Mouse (Mus musculus) CH12.LX (cell line): ENCODE measurements at regions not wholly inside any gene's neighbourhood (a gene's known extent, or its start where the extent isn't known, plus 50 kb on each side); places are given as distances from the start of the nearest gene placed in this dataset.
A peak's percentile ranks its signal among the peaks of the same experiment; 100 is the strongest.

Experiments
- DNase-seq: peaks from one replicate; pipeline ENCODE4 v3.0.0-alpha.2; 2013; ENCODE audit errors: extremely low read depth
- H3K27ac ChIP-seq: 2 replicates; pipeline ENCODE4 v1.5.1; 2012; ENCODE audit warnings: low read depth, mild to moderate bottlenecking, control low read depth, moderate library complexity; ENCODE audit not compliant: insufficient read depth
- H3K27me3 ChIP-seq: replicated peaks from 2 replicates; pipeline ENCODE3; 2012; ENCODE audit warnings: inconsistent platforms
- H3K36me3 ChIP-seq, 2 experiments: replicated peaks in 1 of 2; 2 replicates each; pipeline versions ENCODE3 to v1.6.1; 2012; ENCODE audit warnings: inconsistent platforms in 1 of 2, low read length in 1 of 2, mild to moderate bottlenecking in 1 of 2, mixed read lengths in 1 of 2, moderate library complexity in 1 of 2; ENCODE audit not compliant: control insufficient read depth in 1 of 2, insufficient read depth in 1 of 2
- H3K4me1 ChIP-seq, 2 experiments: 2 replicates each; pipeline ENCODE4 v1.6.1; 2012; ENCODE audit warnings: inconsistent platforms in 1 of 2, moderate library complexity in 1 of 2; ENCODE audit not compliant: insufficient read depth in 2 of 2, control insufficient read depth in 1 of 2
- H3K4me2 ChIP-seq: 2 replicates; pipeline ENCODE4 v1.6.1; 2012; ENCODE audit warnings: low read depth, mild to moderate bottlenecking, control low read depth; ENCODE audit not compliant: poor library complexity, insufficient read depth, severe bottlenecking
- H3K4me3 ChIP-seq, 3 experiments: fragments of 150-350 bp in 1 of 3; sonication (generic) in 1 of 3; replicated peaks in 1 of 3; 2 replicates each; pipeline versions ENCODE3 to v1.5.1; 2011 to 2012; ENCODE audit warnings: low read depth in 2 of 3, low read length in 2 of 3, mild to moderate bottlenecking in 2 of 3, moderate library complexity in 2 of 3, control low read depth in 1 of 3, improper control_type of control experiment in 1 of 3, inconsistent platforms in 1 of 3, mixed read lengths in 1 of 3; ENCODE audit not compliant: poor library complexity in 1 of 3
- H3K79me2 ChIP-seq: replicated peaks from 2 replicates; pipeline ENCODE4 v1.6.1; 2012; ENCODE audit warnings: mild to moderate bottlenecking, moderate library complexity; ENCODE audit not compliant: control insufficient read depth, poor library complexity, insufficient read depth, severe bottlenecking; ENCODE audit errors: extremely low read depth
- H3K9ac ChIP-seq: 2 replicates; pipeline ENCODE4 v1.6.1; 2012; ENCODE audit warnings: low read depth, mild to moderate bottlenecking, control low read depth, moderate library complexity; ENCODE audit not compliant: insufficient read depth
- H3K9me3 ChIP-seq: replicated peaks from 2 replicates; pipeline ENCODE3; 2012; ENCODE audit warnings: low read length, inconsistent platforms, mixed read lengths
- CHD1 ChIP-seq: IDR thresholded peaks from 2 replicates; pipeline ENCODE4 v1.6.1; 2012; ENCODE audit warnings: low read depth, low read length, improper control_type of control experiment, inconsistent platforms
- CHD2 ChIP-seq: IDR thresholded peaks from 2 replicates; pipeline ENCODE4 v1.6.1; 2011; ENCODE audit warnings: low read length, improper control_type of control experiment
- CTCF ChIP-seq, 2 experiments: IDR thresholded peaks in 1 of 2; conservative IDR thresholded peaks in 1 of 2; 2 replicates each; pipeline ENCODE4 v1.5.1; 2011 to 2012; ENCODE audit warnings: low read depth in 2 of 2, low read length in 2 of 2, improper control_type of control experiment in 1 of 2, inconsistent platforms in 1 of 2, mild to moderate bottlenecking in 1 of 2, moderate library complexity in 1 of 2
- ELF1 ChIP-seq: IDR thresholded peaks from 2 replicates; pipeline ENCODE4 v1.6.1; 2014; ENCODE audit warnings: low read depth, mild to moderate bottlenecking, inconsistent platforms, low read length, improper control_type of control experiment
- EP300 ChIP-seq: IDR thresholded peaks from 2 replicates; pipeline ENCODE4 v1.6.1; 2011; ENCODE audit warnings: low read length, improper control_type of control experiment
- ETS1 ChIP-seq: conservative IDR thresholded peaks from 2 replicates; pipeline ENCODE4 v1.6.1; 2012; ENCODE audit warnings: low read depth, mild to moderate bottlenecking, inconsistent platforms, low read length, improper control_type of control experiment, moderate library complexity
- GABPA ChIP-seq: IDR thresholded peaks from 2 replicates; pipeline ENCODE4 v1.6.1; 2012; ENCODE audit warnings: low read depth, low read length, improper control_type of control experiment, inconsistent platforms; ENCODE audit not compliant: insufficient replicate concordance
- HCFC1 ChIP-seq: IDR thresholded peaks from 2 replicates; pipeline ENCODE4 v1.6.1; 2012; ENCODE audit warnings: low read depth, mild to moderate bottlenecking, inconsistent platforms, low read length, improper control_type of control experiment
- JUND ChIP-seq: conservative IDR thresholded peaks from 2 replicates; pipeline ENCODE4 v1.6.1; 2011; ENCODE audit warnings: low read depth, low read length, improper control_type of control experiment
- KAT2A ChIP-seq: IDR thresholded peaks from 2 replicates; pipeline ENCODE4 v1.6.1; 2012; ENCODE audit warnings: low read length, improper control_type of control experiment, inconsistent platforms; ENCODE audit not compliant: insufficient replicate concordance
- MAX ChIP-seq: IDR thresholded peaks from 2 replicates; pipeline ENCODE4 v1.6.1; 2011; ENCODE audit warnings: low read length, improper control_type of control experiment
- MAZ ChIP-seq: IDR thresholded peaks from 2 replicates; pipeline ENCODE4 v1.6.1; 2012; ENCODE audit warnings: low read depth, mild to moderate bottlenecking, inconsistent platforms, low read length, improper control_type of control experiment, moderate library complexity
- POLR2A ChIP-seq: IDR thresholded peaks from 2 replicates; pipeline ENCODE4 v1.6.1; 2011; ENCODE audit warnings: low read depth, mild to moderate bottlenecking, improper control_type of control experiment, low read length
- POLR2AphosphoS2 ChIP-seq: IDR thresholded peaks from 2 replicates; pipeline ENCODE4 v1.6.1; 2011; ENCODE audit warnings: low read depth, low read length, improper control_type of control experiment
- RAD21 ChIP-seq: IDR thresholded peaks from 2 replicates; pipeline ENCODE4 v1.6.1; 2011; ENCODE audit warnings: low read depth, mild to moderate bottlenecking, low read length, improper control_type of control experiment, moderate library complexity
- SMC3 ChIP-seq: IDR thresholded peaks from 2 replicates; pipeline ENCODE4 v1.6.1; 2011; ENCODE audit warnings: low read depth, low read length, improper control_type of control experiment
- UBTF ChIP-seq: IDR thresholded peaks from 2 replicates; pipeline ENCODE4 v1.6.1; 2012; ENCODE audit warnings: low read depth, mild to moderate bottlenecking, inconsistent platforms, low read length, improper control_type of control experiment, moderate library complexity
- USF2 ChIP-seq: conservative IDR thresholded peaks from 2 replicates; pipeline ENCODE4 v1.6.1; 2011; ENCODE audit warnings: low read depth, low read length, improper control_type of control experiment
- ZC3H11A ChIP-seq: IDR thresholded peaks from 2 replicates; pipeline ENCODE4 v1.6.1; 2012; ENCODE audit warnings: low read depth, mild to moderate bottlenecking, inconsistent platforms, low read length, improper control_type of control experiment
- dilution Hi-C: fragments of 300-500 bp; cut with MboI; formaldehyde crosslinking; loops from 2 replicates; pipeline ENCODE4 v1.14.3; 2020; ENCODE audit warnings: low sequenced_read_pairs; ENCODE audit not compliant: extremely low pct_unique_long_range_greater_than_20kb, extremely low pct_ligation_motif_present
- in situ Hi-C: fragments of 300-500 bp; cut with MboI; formaldehyde crosslinking; loops from 3 replicates; pipeline ENCODE4 v1.14.3; 2019; ENCODE audit warnings: low sequenced_read_pairs, low pct_ligation_motif_present, low pct_unique_long_range_greater_than_20kb, mixed read lengths

DNA sequence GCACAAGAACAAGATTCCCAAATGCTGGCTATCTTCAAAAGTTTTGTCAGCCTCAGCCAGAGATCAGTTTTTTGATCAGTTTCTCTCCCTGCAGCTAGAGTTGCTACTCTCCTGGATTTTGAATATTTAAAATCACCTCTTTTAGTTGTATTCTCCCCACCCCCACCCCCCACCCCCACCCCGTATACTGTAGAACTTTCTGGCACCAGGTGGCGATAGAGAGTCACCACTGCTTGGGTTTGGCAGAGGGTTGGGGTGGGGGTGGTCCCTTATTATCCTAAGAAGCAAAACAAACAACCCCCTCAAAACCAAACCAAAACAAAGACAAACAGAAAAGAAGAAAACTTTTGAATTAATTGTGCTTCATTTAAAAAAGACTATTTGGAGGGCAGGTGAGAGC lies 122.0 kb downstream of the Dkk1 start:
- no peak overlapping the region for H3K4me3 ChIP-seq
- TF ChIP-seq CHD2 = peak; percentile 70; the same call in 1 of the 2 replicates
- peak in 1 of 2 experiments; percentile 42; a peak in 2 of 4 replicates for TF ChIP-seq CTCF (conservative IDR thresholded peaks at IDR 0.05 in 1 of 2, IDR thresholded peaks at IDR 0.05 in 1 of 2; ENCODE audit: low read depth in 2 of 2, low read length in 2 of 2)
- no peak for TF ChIP-seq MAX
- peak; percentile 41 for TF ChIP-seq SMC3
- H3K36me3 ChIP-seq = no peaks in the 10 kb centered on the region
- H3K27ac ChIP-seq = no peak overlapping the region
- peak; percentile 25 for DNase-seq
- no peaks in the 10 kb centered on the region for H3K27me3 ChIP-seq
- no peak overlapping the region for H3K4me2 ChIP-seq
- no peaks in the 10 kb centered on the region for H3K79me2 ChIP-seq
- peaks cover 0 to 3% of the 10 kb centered on the region in 2 experiments; a peak in 1 of 4 replicates for H3K4me1 ChIP-seq
- in situ Hi-C loops = no loop called here
- no peaks in the 10 kb centered on the region for H3K9me3 ChIP-seq
- dilution Hi-C loops = no loop called here
- H3K9ac ChIP-seq = no peak overlapping the region

DNA sequence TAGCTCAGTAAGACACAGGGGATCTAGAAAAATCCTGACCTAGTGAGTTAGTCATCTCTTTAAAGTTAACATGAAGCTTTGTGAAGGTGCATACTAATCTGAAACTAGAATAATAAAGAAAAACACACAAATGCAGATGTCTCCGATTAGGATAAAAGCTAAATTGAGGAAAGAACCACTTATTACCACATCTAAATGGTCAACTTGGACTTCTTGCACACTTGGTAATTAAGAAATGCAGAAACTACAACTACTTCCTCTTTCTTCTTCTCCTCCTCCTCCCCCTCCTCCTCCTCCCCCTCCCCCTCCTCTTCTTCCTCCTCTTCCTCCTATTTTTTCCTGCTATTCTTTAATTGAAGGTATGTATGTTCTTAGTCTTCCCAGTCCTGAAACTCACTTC lies 116.3 kb downstream of the Dkk1 start:
- no peak for DNase-seq
- no peaks in the 10 kb centered on the region for H3K79me2 ChIP-seq
- TF ChIP-seq SMC3 (no peak), KAT2A (no peak), USF2 (no peak), ETS1 (no peak), EP300 (no peak), GABPA (no peak)
- TF ChIP-seq, all 38 proteins: peak for 0
- Histone ChIP-seq H3K27ac (no peak overlapping the region), H3K27me3 (no peaks in the 10 kb centered on the region), H3K36me3 (no peaks in the 10 kb centered on the region), H3K4me2 (no peak overlapping the region), H3K4me3 (no peak overlapping the region), H3K9ac (no peak overlapping the region), H3K9me3 (no peaks in the 10 kb centered on the region), H3K4me1 (peaks cover 0 to 3% of the 10 kb centered on the region in 2 experiments; a peak in 1 of 4 replicates)
- in situ Hi-C loops (no loop called here), dilution Hi-C loops (no loop called here)

DNA sequence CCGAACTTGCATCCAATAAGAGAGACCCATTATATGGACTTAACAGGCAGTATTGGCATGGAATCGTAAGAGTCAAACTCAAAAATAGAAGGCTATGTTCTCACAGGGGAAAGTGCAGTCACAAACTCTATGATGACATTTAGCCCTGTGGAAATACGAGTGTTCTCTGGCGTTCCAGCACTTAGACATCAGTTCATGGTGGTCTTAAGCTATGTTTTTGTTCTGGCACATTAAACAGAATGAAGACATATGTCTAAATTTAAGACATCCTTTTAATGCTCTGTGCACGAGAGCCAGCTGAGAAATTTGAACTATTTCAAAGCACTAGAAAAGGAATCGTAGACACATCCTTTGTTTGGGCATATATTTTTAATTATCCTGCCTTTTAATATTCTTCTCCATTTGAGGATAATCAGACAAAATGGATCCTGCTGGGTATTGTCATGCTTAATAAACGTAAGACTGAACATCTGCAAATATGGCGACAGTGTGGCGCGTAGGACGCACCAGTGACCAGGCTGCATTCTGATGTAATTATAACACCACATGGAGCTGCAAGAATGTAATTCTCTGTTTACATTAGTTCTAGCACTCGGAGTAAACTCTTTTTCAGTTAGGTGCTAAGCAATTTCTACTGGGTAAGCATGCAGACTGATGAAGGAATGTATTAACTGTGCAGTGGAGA lies 114.3 kb downstream of the Dkk1 start:
- DNase-seq = no peak
- TF ChIP-seq CHD1 (no peak), JUND (no peak), UBTF (no peak), ELF1 (no peak), HCFC1 (no peak), RAD21 (no peak), MAZ (no peak), POLR2AphosphoS2 (no peak), ZC3H11A (no peak), CHD2 (no peak), POLR2A (no peak)
- TF ChIP-seq, all 38 proteins: peak for 0
- peaks cover 0 to 3% of the 10 kb centered on the region in 2 experiments; a peak in 1 of 4 replicates for H3K4me1 ChIP-seq
- H3K4me3 ChIP-seq = no peak overlapping the region
- no peak overlapping the region for H3K4me2 ChIP-seq
- no peak overlapping the region for H3K9ac ChIP-seq
- no peaks in the 10 kb centered on the region for H3K79me2 ChIP-seq
- in situ Hi-C loops (no loop called here), dilution Hi-C loops (no loop called here)
- H3K36me3 ChIP-seq = no peaks in the 10 kb centered on the region
- no peaks in the 10 kb centered on the region for H3K9me3 ChIP-seq
- H3K27me3 ChIP-seq = no peaks in the 10 kb centered on the region
- no peak overlapping the region for H3K27ac ChIP-seq
